Mouse (Mus musculus) ZHBTc4 (cell line): ENCODE measurements around the gene Chit1.

ENCODE experiments used
- DNase-seq: peaks from one replicate; pipeline ENCODE4 v3.0.0-alpha.2; 2011; ENCODE audit warnings: low read depth, low spot score

The Chit1 gene

GRCm38 (mm10) chr1:134184089-134184488 lies 73.0 kb downstream of the Chit1 start:
- DNase-seq = no peak

DNA sequence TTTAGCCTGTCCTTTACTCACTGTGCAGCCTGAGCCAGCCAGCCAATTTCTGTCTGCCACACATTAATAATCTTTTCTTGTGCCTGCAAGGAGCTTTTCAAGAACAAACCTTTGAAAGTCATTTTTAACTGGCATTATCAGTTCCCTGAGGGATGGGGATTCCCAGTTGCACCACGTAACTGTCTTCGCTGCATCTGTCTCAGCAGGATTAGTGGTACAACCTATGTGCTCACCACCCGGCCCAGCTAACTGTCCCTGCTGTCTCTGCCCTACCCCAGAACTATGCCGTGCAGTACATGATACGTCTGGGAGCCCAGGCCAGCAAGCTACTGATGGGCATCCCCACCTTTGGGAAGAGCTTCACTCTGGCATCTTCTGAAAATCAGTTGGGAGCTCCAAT lies 77.2 kb downstream of the Chit1 start:
- no peak for DNase-seq

GRCm38 (mm10) chr1:134188989-134189729 lies 78.1 kb downstream of the Chit1 start:
- DNase-seq = peak; percentile 99

- DNase-seq = no peak
Measured at GRCm38 (mm10) chr1:134191192-134191591, 80.2 kb downstream of the Chit1 start.

DNA sequence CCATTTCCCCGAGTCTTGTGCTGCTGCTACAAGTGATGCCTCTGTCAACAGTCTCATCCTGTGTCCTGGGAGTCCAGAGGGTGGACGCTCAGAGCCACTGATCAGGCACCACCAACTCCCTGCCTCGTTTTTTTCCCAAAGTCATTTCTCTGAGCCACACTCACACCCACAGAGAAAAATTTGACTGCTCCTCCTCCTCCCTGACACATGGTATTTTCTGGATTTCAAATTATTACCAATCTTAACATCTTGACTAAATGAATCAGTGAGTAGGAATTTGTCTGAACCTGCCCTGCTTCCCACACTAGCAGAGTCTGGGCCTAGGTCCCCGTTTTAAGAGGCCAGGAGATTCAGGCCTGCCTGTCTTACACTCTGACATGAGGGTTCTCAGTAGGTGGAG lies 81.0 kb downstream of the Chit1 start:
- DNase-seq = no peak

GRCm38 (mm10) chr1:134193126-134193525 lies 82.1 kb downstream of the Chit1 start, which contains the start of gene Mybph:
Gene Mybph (plus strand): TSS chr1:134193448.
- no peak for DNase-seq

DNA sequence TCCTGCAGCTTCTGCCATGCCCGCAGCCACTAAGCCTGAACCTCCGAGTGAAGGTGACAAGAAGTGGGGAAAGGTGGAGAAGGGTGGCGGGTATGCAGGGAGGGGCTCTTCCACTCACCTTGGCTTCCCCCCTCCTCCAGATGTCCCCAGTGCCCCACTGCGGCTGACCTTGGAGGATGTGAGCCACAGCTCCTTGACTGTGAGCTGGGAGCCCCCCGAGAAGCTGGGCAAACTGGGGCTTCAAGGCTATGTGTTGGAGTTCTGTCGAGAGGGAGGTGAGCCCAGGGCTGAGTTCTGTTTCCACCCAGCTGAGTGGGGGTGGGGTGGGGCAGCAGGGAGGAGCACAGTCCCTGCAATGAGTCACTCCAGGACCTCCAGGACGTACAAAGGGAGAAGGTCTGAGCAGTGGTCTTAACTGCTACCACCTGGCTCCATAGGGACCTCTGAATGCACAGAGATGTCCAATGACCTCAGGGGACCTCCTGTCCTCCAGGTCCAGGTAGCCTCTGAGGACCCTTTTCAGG lies 82.7 kb downstream of the Chit1 start:
- DNase-seq = no peak

- peak; percentile 59 for DNase-seq
Measured at GRCm38 (mm10) chr1:134194298-134195022, 83.4 kb downstream of the Chit1 start.

- DNase-seq = no peak
Measured at GRCm38 (mm10) chr1:134195117-134195516, 84.1 kb downstream of the Chit1 start.

GRCm38 (mm10) chr1:134195571-134195970 lies 84.5 kb downstream of the Chit1 start:
- DNase-seq = no peak

GRCm38 (mm10) chr1:134195979-134196378 lies 84.9 kb downstream of the Chit1 start:
- DNase-seq = no peak

- DNase-seq = peak; percentile 84
Measured at GRCm38 (mm10) chr1:134196386-134196785, 85.3 kb downstream of the Chit1 start.

- no peak for DNase-seq
Measured at GRCm38 (mm10) chr1:134197325-134197982, 86.4 kb downstream of the Chit1 start.

- no peak for DNase-seq
Measured at GRCm38 (mm10) chr1:134198197-134198995, 87.4 kb downstream of the Chit1 start.

DNA sequence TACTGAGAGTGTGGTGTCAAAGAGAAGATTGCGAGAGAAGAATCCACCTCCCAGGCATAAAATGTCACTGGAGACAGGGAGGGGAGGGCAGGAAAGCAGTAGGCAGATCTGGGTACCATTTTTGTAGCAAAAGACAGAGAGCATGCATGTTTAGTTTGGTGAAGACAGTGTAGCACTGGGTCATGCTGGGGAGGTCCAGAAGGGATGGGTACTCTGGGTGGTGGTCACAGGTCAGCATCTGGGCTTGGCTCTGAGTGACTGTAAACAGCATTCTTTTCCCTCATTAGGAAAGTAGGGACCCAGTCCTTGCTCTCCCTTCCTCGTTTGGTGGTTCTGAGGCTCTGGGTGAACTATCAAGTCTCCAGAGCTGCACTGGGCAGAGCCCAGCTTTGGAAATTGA lies 89.4 kb downstream of the Chit1 start:
- DNase-seq = no peak
